Mouse (Mus musculus) heart, postnatal 0 days (tissue): ENCODE data around the gene Gm14226.

Source experiments
- CTCF ChIP-seq: IDR thresholded peaks from 2 replicates; pipeline ENCODE4 v1.5.1; 2016; ENCODE audit warnings: antibody characterized with exemption, control low read depth, low read depth
- EP300 ChIP-seq: IDR thresholded peaks from 2 replicates; pipeline ENCODE4 v1.6.1; 2016; ENCODE audit warnings: antibody characterized with exemption, low read depth

DNA sequence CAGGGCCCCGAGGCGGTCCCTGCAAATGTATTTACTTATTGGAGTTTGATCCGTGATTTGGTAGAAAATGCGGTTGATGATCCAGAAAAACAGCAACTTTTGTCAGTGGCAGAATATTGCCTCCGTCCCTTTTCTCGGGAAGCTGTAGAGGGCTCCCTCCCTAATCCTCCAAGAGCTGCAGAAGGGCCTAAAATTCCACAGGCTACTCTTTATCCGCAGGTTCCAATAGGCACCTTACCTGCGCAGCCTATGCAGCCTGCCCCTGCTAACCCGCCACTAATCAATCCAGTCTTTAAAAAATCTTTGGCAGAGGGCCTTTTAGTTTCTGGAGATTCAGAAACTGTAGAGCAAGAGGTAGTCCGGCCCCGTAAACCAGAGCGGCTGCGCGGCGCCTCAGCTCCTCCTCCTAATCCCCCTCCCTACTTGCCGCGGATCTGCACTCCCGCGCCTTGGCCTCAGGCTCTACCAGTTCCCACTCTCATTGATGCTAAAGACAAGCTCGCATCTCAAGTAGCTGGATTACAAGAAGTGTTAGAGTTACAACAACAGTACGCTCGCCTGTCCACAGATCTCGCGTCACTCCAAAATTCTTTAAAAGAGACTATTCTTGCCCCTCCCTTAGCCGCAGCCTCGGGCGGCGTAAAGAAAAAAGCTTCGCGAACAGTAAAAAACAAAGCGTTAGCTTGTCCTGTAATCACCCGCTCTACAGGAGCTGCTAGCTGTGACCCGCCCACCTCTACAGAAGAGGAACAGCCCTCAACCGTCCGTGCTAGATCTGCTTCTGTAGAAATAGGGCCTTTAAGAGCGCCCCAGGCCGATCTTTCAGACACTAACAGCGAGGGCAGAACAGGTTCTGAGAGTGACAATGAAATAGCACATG, 936 bp downstream of the Gm14226 start:
- no peak for TF ChIP-seq CTCF
- no peak for TF ChIP-seq EP300
